Mouse (Mus musculus) stomach, postnatal 0 days (tissue): ENCODE results near the gene Kif23.

ENCODE experiments used
- CTCF ChIP-seq: IDR thresholded peaks from 2 replicates; pipeline ENCODE4 v1.5.1; 2016; ENCODE audit warnings: antibody characterized with exemption, low read depth, mild to moderate bottlenecking, moderate library complexity
- EP300 ChIP-seq: optimal IDR thresholded peaks from 2 replicates; pipeline ENCODE3; 2016; ENCODE audit warnings: antibody characterized with exemption

- TF ChIP-seq EP300 (no peak), CTCF (no peak)
These were observed 27.1 kb downstream of the Kif23 start for GRCm38 (mm10) chr9:61919464-61919863.
